In the genomic region with DNA sequence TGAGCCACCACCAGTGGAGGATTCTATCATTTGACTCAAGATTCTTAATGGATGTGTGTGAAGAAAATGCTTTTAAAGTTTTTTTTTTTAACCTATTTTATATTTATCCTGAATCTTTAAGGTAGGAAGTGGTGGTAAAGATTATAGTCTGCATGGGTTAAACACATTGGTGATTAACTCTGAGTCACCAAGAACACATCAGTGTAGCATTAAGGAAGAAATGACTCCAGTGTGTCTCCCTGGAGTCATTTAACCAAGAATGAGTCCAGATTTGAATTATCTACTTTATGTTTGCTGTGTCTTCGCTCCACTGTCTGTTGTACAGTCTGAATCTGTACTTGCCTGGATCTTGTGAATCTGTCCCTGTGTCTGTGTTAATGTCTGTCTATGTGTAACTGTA, we compare ENCODE assay signal across 19 mouse cellular contexts.
"Had no signal": no experiment of that assay in that cellular context is flagged by ENCODE, and none has a peak within 500 bp of the region (broad histone marks: within the 10 kb centered on the region; RNA-seq: fewer than 3 reads in every experiment).

No protein-coding gene starts in this region.

- H3K36me3 ChIP-seq: lung, embryonic 15.5 days; midbrain, embryonic 13.5 days; midbrain, embryonic 15.5 days; neural tube, embryonic 13.5 days; neural tube, embryonic 15.5 days; stomach, embryonic 15.5 days had no signal

- H3K4me3 ChIP-seq: lung, embryonic 15.5 days; megakaryocyte, embryonic 14.5 days; midbrain, embryonic 13.5 days; midbrain, embryonic 15.5 days; neural tube, embryonic 13.5 days; neural tube, embryonic 15.5 days; stomach, embryonic 15.5 days had no signal

- H3K9me3 ChIP-seq: lung, embryonic 15.5 days; midbrain, embryonic 13.5 days; midbrain, embryonic 15.5 days; neural tube, embryonic 13.5 days; neural tube, embryonic 15.5 days; stomach, embryonic 15.5 days had no signal

- H3K27me3 ChIP-seq: lung, embryonic 15.5 days; megakaryocyte, embryonic 14.5 days; midbrain, embryonic 13.5 days; midbrain, embryonic 15.5 days; neural tube, embryonic 13.5 days; neural tube, embryonic 15.5 days; stomach, embryonic 15.5 days had no signal

- ATAC-seq: liver, postnatal 0 days; lung, postnatal 0 days; midbrain, embryonic 13.5 days; midbrain, embryonic 15.5 days had no signal

- H3K9ac ChIP-seq: liver, postnatal 0 days; lung, embryonic 15.5 days; midbrain, embryonic 13.5 days; midbrain, embryonic 15.5 days; neural tube, embryonic 13.5 days; neural tube, embryonic 15.5 days; stomach, embryonic 15.5 days had no signal

- H3K4me2 ChIP-seq: lung, embryonic 15.5 days; midbrain, embryonic 11.5 days; midbrain, embryonic 13.5 days; midbrain, embryonic 15.5 days; neural tube, embryonic 13.5 days; neural tube, embryonic 15.5 days; stomach, embryonic 15.5 days had no signal

- H3K27ac ChIP-seq: lung, embryonic 15.5 days; macrophage; midbrain, embryonic 13.5 days; midbrain, embryonic 15.5 days; neural tube, embryonic 13.5 days; neural tube, embryonic 15.5 days; stomach, embryonic 15.5 days; stomach, postnatal 0 days had no signal

- DNase-seq: liver, postnatal 0 days; lung, adult 2 months; lung, postnatal 14 days; lung, postnatal 36 days; right cerebral cortex, postnatal 14 days; thymus, adult 18-20 months; thymus, postnatal 14 days; thymus, postnatal 36 days had no signal

- H3K4me1 ChIP-seq: stomach, embryonic 15.5 days had no signal
